In genomic region chr5:52669426-52670191, GRCm38 (mm10) we compare ENCODE assay signal across 8 mouse cellular contexts. TPM values are rescaled to one million over a fixed set of nuclear protein-coding genes. Genes with fewer than 3 reads are reported as not detected.
DNase-seq lines count a peak whose midpoint lies in the region; ATAC-seq and TF ChIP-seq lines count a peak whose summit lies in the region.

Gene Sepsecs (minus strand): TSS chr5:52669708.

- in situ Hi-C loops in Patski (cut with MboI; ENCODE audit: low pct_unique_long_range_greater_than_20kb) = loop anchor here (10.0 kb wide), 1 partner anchor 145 kb away; no protein-coding TSS in a partner anchor

- peak within 1 kb of the TSS; percentile 73 for H3K4me2 ChIP-seq in hindbrain, embryonic 13.5 days

- H3K9me3 ChIP-seq in hindbrain, embryonic 13.5 days = no peaks in the 10 kb centered on the region

- H3K4me3 ChIP-seq in hindbrain, embryonic 13.5 days = peak within 1 kb of the TSS; percentile 86

- H3K9ac ChIP-seq in hindbrain, embryonic 13.5 days = peak within 1 kb of the TSS; percentile 92

- CTCF ChIA-PET in Patski (lab: Charles Lee) = interaction anchor here (1.9 kb wide), 2 partner anchors 11 to 14 kb away, joined by 6 to 7 read pairs; no protein-coding TSS in a partner anchor

- H3K36me3 ChIP-seq in hindbrain, embryonic 13.5 days = peaks cover 10% of the 10 kb centered on the region; the same call in 1 of the 2 replicates

- H3K27ac ChIP-seq in hindbrain, embryonic 13.5 days = peak within 1 kb of the TSS; percentile 70

- DNase-seq in Patski (ENCODE audit: low read depth, low spot score) = peak; percentile 59
- DNase-seq in cerebellum, postnatal 14 days = peak; percentile 95 to 96
- DNase-seq in frontal cortex, postnatal 14 days (ENCODE audit: low spot score in 2 of 2) = peak; percentile 85 to 94
- peak; percentile 95 to 96 for DNase-seq in layer of hippocampus, postnatal 25 days (ENCODE audit: extremely low spot score in 1 of 2, low spot score in 1 of 2)
- peak; percentile 92 for DNase-seq in lung, postnatal 25 days (ENCODE audit: low spot score)
- peak; percentile 94 for DNase-seq in retina, embryonic 14.5 days (ENCODE audit: low spot score)
- DNase-seq in thymus, postnatal 4 days = peak; percentile 97

- 5% methylated on average over 45 of the region's 56 CpGs for WGBS in hindbrain, embryonic 13.5 days

- TF ChIP-seq CTCF in Patski (IDR thresholded peaks at IDR 0.05) = peak; percentile 35

- H3K4me1 ChIP-seq in hindbrain, embryonic 13.5 days (replicated peaks) = peaks cover 11% of the 10 kb centered on the region

- peak; percentile 88 for ATAC-seq in Patski
- ATAC-seq in hindbrain, embryonic 13.5 days (ENCODE audit: low FRiP score) = peak; percentile 95

- POLR2A ChIA-PET in Patski (lab: Charles Lee) = interaction anchor here (0.5 kb wide), 1 partner anchor 291 kb away, joined by 4 read pairs; no protein-coding TSS in a partner anchor

- no peaks in the 10 kb centered on the region for H3K27me3 ChIP-seq in Patski
- no peaks in the 10 kb centered on the region for H3K27me3 ChIP-seq in hindbrain, embryonic 13.5 days

RNA-seq across cellular contexts. Expression of gene Sepsecs, which starts in this region (rescaled TPM):
- 12.8 TPM for polyA plus RNA-seq in Patski (2021)
- polyA plus RNA-seq in hindbrain, embryonic 13.5 days (2015; fragmentation: Nextera tagmentation; extraction: Ambion mirVana) = 7.0 and 7.6 TPM in 2 replicates
- total RNA-seq in layer of hippocampus, postnatal 25 days (2021) = 10 to 100 TPM in 1 of 2 experiments, 1 to 10 TPM in 1; 8.3 to 10.4 TPM

Comparison
In these comparisons a context has a peak if more than half of its experiments do, and no peak if none do; other contexts are left out.
1. Peak in every context shown above with its lines: DNase-seq, ATAC-seq, H3K4me3 ChIP-seq and H3K27ac ChIP-seq.